Mouse (Mus musculus) adrenal gland, postnatal 25 days (tissue): ENCODE measurements at regions not wholly inside any gene's neighbourhood (a gene's known extent, or its start where the extent isn't known, plus 50 kb on each side); places are given as distances from the start of the nearest gene placed in this dataset.

Experiments
- DNase-seq: peaks from one replicate; pipeline ENCODE4 v3.0.0; 2021; ENCODE audit warnings: mixed read lengths

DNA sequence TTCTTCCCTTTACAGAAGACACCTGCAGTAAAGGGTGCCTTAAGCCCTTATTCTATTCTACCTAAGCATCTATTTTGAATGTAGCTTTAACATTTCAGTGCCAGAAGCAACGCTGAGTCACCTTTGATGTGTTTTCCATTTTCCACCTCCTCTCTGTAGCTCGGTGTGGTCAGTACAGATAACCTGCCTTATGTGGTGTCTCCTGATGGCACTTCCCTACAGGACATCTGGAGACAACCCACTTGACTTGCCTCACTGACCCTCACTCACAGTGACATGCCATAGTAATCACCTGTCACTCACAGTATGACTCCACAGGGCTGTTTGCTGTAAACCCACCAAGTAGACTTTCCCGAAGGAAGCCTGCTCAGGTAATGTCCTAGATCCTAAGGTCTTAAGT is 510.9 kb upstream of the Smim15 start:
- no peak for DNase-seq

DNA sequence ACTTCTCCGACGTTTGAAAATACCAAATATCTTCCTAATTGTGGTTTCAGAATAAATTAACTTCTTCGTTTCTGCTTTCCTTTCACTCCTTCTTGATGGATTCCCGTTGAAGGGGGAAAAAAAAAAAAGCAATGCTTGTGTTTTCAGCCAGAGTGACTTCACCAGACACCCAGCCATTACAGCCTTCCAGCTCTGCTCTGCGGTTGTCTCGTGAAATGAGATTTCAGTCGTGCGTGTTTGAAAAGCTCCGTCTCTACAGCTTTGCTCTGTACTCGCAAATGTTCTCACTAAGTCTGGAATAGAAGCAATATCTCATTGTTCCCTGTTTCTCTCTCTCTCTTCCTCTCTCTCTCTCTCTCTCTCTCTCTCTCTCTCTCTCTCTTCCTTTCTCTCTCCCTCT is 509.6 kb upstream of the Kif2a start:
- no peak for DNase-seq

DNA sequence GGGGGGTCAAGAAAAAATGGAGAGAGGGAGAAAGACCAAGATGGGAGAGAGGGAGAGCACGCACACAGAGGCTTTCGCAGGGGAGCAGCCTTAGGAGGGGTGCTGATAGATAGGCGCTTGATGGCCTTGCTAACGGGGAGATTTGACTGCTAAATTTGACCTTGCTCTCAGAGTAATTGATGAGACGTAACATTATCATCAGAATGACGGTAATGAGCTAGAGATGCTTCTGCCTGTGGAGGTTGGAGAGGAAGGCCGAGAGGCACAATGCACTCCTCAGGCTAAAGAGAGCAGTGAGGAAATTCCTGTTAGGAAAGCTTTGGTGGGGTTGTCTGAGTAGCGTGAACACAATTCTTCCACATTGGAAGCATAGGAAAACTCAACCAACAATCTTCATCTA is 509.1 kb upstream of the Kif2a start:
- no peak for DNase-seq

DNA sequence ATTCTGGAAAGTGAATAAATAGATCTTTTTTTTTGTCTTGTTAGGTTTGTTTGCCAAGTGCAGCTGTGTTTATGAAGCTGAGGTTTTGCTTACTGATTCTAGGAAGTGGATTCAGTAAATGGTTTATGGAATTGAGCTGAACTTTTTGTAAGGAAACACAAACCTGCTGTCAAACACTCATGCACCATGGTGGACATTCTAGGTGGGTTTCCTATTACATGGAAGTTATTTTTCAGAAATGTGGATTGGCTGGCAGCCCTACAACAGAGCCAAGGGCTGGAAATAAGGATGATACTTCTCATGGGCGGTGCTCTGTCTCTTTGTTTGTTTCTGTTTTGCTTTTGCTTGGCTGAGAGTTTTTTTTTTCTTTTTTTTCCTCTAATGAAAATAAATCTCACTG is 508.5 kb upstream of the Kif2a start:
- no peak for DNase-seq

DNA sequence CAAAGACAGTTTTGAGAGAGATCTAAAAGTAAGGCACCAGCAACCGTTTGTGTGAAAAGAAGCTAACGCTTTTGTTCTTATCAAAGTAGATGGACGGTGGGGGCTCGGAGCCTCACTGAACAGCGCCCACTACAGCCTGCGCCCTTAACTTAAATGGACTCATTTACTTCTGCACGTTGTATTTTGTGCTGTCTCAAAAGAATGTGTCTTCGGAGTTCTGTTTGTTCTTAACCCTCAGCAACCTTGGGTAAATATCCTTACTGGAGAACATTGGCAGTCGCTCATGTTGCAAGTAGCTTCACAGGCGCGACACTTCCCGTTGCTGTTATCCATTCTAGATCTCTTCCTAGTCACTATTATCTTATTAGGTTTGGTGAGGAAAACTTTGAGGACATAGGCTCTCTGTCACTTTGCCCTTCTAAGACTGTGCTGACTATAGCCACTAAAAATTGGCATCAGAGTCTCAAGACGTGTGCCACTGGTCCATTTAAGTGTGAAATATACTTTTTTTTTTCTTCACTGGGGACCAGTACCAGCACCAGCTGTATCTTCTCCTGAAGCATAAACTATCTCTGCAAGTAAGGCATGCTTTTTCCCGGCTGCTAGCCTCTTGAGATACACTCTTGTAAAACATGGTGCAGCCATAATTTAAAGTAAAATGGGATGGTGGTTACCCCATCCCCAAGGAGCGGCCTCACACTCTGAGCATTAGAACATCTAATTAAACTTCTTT is 507.0 kb upstream of the Kif2a start:
- DNase-seq: no peak

DNA sequence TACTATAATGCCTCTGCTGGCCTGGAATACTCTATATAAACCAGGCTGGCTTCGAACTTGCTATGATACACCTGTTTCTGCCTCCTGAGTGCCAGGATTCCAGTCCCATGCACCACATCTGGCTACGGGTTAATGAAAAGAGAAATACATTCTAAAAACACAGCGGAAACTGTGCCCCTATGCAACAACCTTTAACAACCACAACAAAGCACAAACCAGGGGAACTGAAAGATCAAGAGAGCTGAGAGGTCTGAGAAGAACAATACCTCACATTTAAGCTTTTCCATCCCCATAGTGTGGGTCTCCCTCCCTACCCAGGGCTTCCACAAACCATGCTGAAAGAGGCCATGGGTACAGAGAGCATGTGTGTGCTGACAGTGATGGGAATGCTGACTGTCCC is 501.0 kb upstream of the Kif2a start:
- no peak for DNase-seq

DNA sequence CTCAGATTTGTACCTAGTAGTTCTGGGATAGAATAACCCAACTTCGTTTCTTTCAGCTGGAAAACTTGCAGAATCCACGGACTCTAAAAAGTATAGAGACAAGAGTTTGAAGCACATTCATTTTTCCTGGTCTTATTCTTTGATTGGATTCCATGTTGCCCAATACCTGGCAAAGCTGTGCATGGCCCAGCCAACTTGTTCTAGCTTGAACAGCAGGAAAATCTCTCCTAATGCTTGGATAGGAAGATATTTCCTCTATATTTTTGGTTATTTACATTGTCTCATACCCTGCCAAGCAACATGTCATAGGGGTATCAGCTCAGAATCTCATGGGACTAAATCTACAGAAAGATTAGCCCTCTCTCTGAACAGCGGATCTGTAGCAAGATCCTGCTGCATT is 492.3 kb upstream of the Kif2a start:
- no peak for DNase-seq

DNA sequence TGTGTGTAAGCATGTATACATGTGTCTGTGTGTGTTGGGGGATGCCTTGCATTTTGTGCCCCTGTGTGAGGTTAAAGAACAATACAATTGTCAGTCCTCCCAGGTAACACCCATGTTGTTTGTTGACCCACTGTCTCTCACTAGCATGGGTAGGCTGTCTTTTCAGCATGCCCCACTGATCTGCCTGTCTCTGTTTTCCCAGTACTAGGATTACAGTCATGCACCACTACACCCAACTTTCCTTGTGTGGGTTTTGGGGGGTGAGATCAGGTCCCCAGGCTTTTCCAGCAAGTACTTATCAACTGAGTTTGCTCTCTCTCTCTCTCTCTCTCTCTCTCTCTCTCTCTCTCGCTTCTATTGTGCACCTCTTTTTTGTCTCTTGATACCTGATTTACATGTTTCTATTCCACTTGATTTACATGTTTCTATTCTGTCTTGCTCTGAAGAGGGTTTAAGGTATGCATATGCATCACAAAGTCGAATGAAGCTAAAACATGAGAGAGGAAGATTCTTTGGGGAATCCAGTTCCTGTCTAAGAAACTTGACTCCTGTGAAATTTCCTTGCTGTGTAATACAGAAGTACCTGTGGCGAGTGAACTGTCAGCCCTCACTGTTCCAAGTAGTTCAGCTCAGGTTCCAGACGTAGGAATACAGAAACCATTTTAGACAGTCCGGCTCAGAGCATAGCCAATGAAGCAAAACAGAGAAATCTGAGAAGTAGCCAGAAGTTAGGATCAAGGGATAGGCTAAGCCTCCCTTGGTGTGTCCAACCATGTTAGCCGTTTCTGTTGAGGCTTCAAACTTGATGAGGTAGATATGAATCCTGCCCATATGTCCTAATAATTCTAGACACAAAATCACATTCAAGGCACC is 491.6 kb upstream of the Kif2a start:
- no peak for DNase-seq

DNA sequence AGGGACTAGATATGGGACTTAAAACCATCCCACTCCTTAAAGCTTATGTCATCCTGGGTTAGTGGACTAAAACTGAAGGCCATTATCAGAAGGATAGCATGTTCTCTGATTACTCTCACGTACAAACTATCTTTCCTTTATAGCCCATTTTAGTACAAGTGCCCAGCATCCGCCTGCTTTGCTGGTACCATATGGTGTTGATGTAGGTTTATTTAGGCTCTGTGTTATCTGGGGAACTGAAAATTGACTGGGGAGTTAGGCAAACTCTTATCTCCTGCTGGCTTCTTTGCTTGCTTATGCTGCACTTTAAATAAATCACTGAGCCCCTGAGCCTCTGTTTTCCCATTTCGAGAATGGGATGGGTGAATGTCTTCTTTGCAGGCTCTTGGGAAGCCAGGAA is 485.4 kb upstream of the Kif2a start:
- no peak for DNase-seq

DNA sequence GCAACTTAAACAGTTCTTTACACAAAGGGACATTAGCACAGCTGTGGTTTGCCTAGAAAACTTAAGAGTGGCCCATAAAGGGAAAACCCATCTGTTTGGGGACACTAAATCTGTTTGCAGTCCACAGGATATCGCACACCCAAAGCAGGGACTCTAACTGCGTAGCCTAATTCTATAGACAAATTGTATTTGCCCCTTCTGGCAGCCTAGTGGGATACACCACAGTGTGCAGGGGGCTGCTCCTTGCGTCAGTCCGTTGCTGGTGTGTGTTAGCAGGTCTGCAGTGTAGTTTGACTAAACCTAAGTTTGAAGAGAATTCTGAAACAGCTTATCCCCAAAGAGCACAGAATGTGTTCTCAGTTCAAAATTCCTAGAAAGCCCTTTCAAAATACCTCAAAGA is 484.9 kb upstream of the Kif2a start:
- DNase-seq: no peak

DNA sequence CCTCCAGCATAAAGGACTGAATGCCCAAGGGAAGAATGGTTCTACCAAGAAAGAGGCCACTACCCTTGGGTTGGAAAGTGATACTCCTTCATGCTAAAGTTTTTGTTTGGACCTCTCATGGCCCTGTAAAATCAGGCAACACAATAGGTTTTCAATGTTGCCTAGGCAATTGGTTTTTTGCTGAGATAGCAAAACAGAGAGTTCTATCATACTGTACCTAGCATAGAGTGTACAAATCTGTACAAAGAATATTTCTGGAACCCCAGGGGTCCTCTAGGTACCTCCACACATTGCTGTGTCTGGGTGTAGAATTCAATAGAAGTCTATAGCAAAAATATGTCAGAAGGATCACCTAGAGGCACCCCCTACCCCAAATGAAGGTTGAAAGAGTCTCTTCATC is 483.4 kb upstream of the Kif2a start:
- DNase-seq: no peak

DNA sequence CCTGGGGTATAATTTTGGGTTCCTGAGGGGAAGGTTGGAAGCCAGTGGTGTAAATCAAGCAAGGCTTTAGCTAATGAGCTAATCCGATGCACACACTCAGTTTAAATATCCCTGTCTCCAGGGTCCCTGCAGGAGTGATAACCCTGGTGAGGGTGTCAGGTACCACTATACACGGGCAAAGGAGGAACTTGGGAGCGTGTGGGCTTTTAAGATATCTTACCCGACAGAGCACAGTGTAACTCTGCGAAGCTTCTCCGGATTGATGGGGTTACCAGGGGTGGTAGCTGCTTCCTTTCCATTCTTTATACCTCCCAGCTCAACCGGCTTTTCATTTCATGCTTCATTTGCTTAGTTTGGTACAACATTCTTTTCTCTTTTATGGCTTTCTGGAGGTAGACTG is 480.3 kb upstream of the Kif2a start:
- DNase-seq: no peak

DNA sequence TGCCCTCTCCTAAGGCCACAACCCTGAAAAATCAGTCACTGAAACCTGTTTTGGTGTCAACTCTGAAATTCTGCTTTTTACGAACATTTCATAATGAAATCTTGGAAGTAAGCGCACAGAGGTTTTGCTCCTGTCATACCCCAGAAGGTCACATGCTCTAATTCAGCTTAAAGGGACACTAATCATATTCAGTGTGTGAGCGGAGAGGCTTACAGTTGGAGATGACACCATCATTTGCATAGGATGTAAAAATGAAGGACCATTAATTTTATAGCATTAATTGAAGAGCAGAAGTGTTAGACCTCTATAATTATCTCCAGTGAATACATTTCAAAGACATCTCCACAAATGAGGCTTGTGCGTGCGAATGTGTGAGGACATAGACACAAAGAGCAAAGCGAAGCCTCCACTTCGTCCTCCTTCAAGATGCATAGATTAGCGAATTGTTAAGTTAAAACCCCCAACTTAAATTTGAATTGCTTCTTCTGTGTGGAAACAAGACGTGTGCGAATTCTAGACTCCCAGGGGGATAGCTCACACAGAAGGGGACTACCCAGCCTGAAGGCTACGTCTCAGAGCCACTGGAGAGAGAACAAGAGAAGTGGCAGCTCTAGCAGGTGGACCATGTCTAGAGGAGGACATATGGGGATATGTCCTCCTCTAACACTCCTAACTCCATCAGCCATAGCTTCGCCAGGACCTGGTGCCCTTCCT is 479.0 kb upstream of the Kif2a start:
- no peak for DNase-seq

DNA sequence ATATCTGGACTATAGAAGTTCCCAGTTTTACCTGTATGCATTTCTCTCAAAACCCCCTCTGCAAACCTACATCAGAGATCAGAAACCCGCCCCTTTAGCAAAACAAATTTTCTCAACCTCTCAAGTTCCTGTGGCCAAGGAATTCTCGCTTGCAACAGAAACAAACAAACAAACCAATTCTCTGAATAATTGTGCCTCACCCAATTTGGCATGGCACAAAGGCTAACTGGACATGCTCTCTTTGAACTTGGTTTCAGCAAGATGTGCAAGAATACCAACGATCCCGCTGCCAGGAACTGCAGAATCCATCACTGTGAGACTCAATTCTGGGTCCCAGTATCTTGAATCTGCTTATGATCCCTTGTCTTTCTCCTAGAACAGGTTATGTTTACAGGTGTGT is 477.4 kb upstream of the Kif2a start:
- no peak for DNase-seq

DNA sequence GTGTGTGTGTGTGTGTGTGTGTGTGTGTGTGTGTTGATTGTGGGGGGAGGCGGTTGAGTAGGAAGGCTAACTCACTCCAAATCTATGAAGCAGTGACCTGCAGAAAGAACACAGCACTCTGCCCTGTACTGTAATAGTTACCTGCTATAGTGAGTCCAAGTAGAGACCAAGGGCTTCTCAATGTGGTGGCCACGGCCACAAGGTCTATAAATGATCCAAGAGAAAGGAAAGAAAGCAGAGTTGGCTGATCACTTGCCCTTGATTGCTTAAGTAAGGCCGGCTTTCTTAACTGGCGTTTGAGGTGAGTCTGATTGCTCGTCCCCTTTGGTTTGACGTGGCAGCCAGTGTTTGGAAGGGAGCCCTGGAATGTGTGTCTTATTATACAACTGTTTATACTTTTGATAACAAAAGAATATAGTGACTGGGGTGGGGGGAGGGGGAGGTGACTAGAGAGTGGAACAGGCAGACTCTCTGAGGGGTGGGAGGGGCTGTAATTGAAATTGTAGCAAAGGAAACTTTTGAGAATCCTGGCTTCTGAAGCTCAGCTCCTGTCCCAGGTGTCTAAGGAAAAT is 473.3 kb upstream of the Kif2a start:
- DNase-seq: no peak

DNA sequence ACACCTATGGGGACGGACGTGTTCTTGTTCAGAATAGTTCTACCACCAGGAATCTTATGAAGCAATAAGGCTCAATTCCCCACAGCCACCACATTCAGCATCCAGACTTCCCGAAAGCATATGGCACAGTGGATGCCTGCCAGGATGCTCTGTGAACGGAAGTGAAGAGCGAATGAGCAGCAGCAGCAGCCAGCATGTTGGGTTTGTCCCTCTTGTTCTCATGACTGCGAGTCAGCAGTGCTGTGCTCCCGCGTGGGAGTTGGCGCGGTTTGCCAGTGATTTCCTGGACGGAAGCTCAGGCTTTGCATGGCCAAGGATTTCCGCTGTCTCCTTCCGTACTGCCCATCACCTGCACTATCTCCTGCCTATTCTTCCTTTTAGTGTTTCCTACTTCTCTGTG is 471.8 kb upstream of the Kif2a start:
- DNase-seq: peak; percentile 41

DNA sequence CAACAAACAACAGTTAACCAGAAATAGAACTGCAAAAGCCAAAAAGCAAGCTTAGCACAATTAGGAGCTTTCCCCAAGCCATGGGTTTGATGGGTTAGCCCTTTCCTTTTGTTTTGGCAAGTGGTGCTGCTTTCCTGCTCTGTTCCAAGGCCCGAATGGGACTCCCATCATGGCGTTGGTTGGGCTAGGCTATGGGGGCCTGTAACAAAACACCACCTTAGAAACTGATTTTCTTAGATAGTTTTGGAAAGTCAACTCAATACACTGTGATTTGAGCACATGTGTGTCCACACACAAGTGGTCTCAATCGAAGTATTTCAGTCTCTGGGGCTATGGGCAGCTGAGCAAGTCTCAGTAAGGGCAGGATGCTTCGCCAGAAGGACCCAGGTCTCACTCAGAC is 470.5 kb upstream of the Kif2a start:
- no peak for DNase-seq

DNA sequence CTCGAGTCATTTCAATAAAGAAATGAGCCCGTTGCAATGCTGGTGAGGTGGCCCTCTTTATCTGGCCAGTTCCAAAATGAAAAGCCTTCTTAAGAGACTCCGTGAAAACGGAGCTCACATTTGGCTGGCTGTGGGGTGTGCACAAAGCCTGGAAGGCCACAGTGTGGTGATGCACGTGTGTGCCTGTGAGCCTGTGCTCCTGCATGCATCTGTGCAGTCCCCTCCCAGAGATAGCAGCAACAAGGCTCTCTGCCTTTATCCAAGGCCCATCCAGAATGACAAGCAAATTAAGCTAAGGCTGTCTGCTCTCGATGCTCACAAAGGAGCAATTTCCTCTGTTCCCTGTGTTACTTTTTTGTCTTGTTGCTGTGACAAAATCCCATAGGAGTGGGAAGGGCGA is 469.5 kb upstream of the Kif2a start:
- DNase-seq: no peak

DNA sequence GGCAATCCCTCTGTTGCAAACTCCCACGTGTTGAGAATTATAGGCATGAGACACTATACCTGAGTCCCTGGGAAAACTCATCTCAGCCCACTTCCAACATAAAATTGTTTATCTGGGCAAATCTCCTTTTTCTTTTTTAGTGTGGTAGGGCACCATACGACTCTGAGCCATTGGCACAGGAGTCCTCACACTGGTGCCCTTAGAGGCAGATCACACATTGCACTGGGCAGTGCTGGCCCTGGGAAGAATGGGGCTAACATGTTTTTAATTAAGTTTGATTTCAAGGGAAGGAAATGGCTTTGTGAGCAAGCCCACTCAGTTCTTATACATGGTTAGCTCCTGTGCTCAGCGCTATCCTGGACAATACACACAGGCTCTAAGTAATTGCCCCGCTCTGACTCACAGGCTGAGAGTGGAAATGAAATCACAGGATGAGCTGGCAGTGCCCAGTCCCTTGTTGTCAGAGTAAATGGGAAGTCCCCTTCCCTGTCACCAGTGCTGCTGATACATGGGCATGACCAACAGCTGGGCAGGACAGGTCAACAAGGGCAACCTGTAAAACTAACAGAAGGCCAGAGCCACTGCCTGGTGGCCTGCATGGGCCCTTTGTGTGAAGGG is 463.6 kb upstream of the Kif2a start:
- peak; percentile 42 for DNase-seq

DNA sequence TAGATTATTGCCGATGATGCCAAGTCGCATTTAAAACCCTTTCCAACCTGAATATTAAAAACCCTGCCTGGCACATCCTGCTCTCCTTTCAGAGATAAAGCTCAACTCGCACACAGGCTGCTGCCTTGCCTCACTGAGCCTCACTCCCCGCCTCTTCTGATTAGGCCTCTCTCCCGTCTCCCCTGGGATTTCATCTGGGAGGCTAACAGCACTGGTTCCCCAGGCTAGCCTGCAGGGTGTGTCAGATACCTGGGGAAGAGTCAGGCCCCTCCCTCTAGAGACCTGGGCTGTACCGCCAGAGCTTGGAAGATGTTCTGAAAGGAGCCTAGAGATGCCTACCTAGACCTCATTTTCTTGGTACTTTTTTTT is 462.7 kb upstream of the Kif2a start:
- no peak for DNase-seq

DNA sequence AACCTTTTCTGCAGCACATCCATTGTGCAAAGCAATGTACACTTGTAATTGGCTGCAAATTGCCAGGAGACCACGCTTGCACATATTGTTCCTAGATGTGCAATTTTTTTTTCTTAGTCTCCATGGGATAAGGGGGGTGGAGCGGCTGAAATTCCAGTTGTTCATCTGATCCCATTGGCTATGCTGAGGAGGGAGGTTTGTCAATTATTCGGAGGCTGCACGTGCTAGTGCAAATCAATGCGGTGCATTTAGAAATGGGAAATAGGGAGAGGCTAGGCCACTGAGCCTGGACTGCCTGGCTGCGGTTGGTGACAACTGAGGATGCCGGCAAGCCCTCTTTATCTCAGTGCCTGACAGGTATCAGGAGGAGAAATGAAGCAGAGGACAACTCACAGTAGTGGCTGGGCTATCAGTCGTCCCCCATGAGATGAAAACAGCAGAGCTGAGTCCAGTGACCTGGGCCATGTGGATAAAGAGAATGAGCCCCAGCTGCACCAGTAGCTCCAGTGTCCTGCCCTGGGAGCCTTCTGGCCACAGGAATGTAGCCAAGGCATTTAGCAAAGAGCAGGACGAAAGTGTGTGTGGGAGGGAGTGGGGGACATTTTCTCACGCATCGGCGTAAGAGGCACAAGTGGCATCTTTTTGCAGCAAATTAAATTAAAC is 462.2 kb upstream of the Kif2a start:
- no peak for DNase-seq

DNA sequence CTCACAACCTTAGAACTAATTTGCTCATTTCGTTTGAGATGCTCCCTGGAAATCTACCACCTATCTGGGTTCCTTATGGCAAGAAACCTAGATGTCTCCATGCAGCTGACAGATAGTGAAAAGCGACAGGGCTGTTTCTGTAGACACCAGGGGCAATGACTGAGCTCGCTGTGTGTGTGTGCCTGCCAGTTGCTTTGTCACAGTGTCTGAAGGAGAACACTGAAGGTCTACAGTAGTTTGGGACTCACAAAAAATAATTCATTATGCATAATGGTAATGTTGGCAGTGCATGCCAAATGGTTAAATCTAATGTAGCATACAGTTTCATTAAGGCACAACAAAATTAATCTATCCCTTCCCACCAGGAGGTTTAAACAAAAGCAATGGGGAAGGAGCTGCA is 453.2 kb upstream of the Kif2a start:
- DNase-seq: no peak
